Mouse (Mus musculus) E14TG2a.4 (cell line): ENCODE results near the gene Nfib.

Experiments used
- CTCF ChIP-seq: conservative IDR thresholded peaks from 2 replicates; pipeline ENCODE4 v1.5.1; 2014; ENCODE audit warnings: low read length
- NANOG ChIP-seq: IDR thresholded peaks from 2 replicates; pipeline ENCODE4 v1.6.1; 2014; ENCODE audit warnings: borderline replicate concordance, low read length, mixed read lengths
- POU5F1 ChIP-seq: IDR thresholded peaks from 2 replicates; pipeline ENCODE4 v1.6.1; 2014; ENCODE audit warnings: low read length, borderline replicate concordance

GRCm38 (mm10) chr4:82492737-82493136, 212.8 kb downstream of the Nfib start:
- no peak for TF ChIP-seq CTCF
- no peak for TF ChIP-seq NANOG
- TF ChIP-seq POU5F1 = no peak
